Mouse (Mus musculus) liver, postnatal 0 days (tissue): Measurements from ENCODE around the gene Gm20708.

Source experiments
- CTCF ChIP-seq: sonication (generic); IDR thresholded peaks from 2 replicates; pipeline ENCODE4 v1.5.1; 2016; ENCODE audit warnings: antibody characterized with exemption, low read depth
- EP300 ChIP-seq: IDR thresholded peaks from 2 replicates; pipeline ENCODE4 v1.6.1; 2016; ENCODE audit warnings: antibody characterized with exemption, low read depth, mild to moderate bottlenecking

DNA sequence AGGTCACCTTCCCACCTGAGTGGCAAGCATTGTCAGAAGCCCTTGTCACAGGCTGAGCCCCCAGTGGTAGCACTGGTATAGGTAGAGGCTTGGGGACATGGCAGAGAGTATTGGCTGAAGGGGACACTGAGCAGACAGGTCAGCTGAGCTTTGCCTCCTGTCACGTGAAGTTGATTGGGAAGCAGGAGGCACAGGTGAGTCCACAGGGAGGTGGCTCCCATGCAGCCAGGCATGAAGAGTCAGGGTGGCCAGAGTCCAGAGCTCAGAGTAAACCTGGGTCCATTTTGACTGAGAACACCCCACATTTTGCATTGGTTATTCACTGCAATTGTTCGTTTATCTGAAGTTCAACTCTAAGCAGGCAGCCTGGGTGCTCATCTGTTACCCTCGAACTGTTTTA, 43.4 kb downstream of the Gm20708 start:
- TF ChIP-seq CTCF (no peak), EP300 (no peak)
